Mouse (Mus musculus) frontal cortex, adult 2 months (tissue): ENCODE results near the gene Dusp21. TPM values are rescaled to one million over a fixed set of nuclear protein-coding genes. Genes with fewer than 3 reads are reported as not detected.
A peak's percentile ranks its signal among the peaks of the same experiment; 100 is the strongest.

Experiments
- DNase-seq, 2 experiments: peaks; one replicate each; pipeline ENCODE4 v3.0.0; 2022; ENCODE audit warnings: low spot score in 1 of 2; ENCODE audit errors: extremely low spot score in 1 of 2
- polyA plus RNA-seq: library from polyadenylated mRNA; depleted of rRNA; stranded (reverse); fragments of >200 nt; gene quantifications from 2 replicates; pipeline ENCODE4 v1.2.3, GENCODE M21; 2012; rRNA removed

The Dusp21 gene
- polyA plus RNA-seq: not detected in 2 replicates

- DNase-seq: no peak
Observed at GRCm38 (mm10) chrX:18145557-18145956, at the start of gene Dusp21. Gene Dusp21, plus strand, starts transcription at chrX:18145857.

GRCm38 (mm10) chrX:18160734-18161442 is 15.2 kb downstream of the Dusp21 start:
- no peak for DNase-seq

- DNase-seq: no peak
Observed at GRCm38 (mm10) chrX:18161796-18162191, 16.1 kb downstream of the Dusp21 start.

- DNase-seq: peak; percentile 97 to 100
Observed at GRCm38 (mm10) chrX:18162192-18162857, 16.7 kb downstream of the Dusp21 start, which contains the start of gene Kdm6a. Gene Kdm6a, plus strand, starts transcription at chrX:18162575.

GRCm38 (mm10) chrX:18162861-18163731 is 17.4 kb downstream of the Dusp21 start:
- DNase-seq: peak; percentile 4 to 63

- DNase-seq: peak in 1 of 2 experiments; percentile 17
Observed at GRCm38 (mm10) chrX:18163917-18164624, 18.4 kb downstream of the Dusp21 start.

GRCm38 (mm10) chrX:18165121-18165520 is 19.5 kb downstream of the Dusp21 start:
- no peak for DNase-seq

- DNase-seq: peak in 1 of 2 experiments; percentile 10
Observed at GRCm38 (mm10) chrX:18166961-18167360, 21.3 kb downstream of the Dusp21 start.

- DNase-seq: no peak
Observed at GRCm38 (mm10) chrX:18168940-18169339, 23.3 kb downstream of the Dusp21 start.

GRCm38 (mm10) chrX:18174831-18175230 is 29.2 kb downstream of the Dusp21 start:
- DNase-seq: no peak

- no peak for DNase-seq
Observed at GRCm38 (mm10) chrX:18177803-18178202, 32.1 kb downstream of the Dusp21 start.

GRCm38 (mm10) chrX:18179492-18179891 is 33.8 kb downstream of the Dusp21 start:
- no peak for DNase-seq

- DNase-seq: no peak
Observed at GRCm38 (mm10) chrX:18187203-18187602, 41.5 kb downstream of the Dusp21 start.

GRCm38 (mm10) chrX:18188293-18188692 is 42.6 kb downstream of the Dusp21 start:
- DNase-seq: no peak

Other genes with a start within 250 kb of the Dusp21 start
- gene Kdm6a, start 16.7 kb downstream of the Dusp21 start, polyA plus RNA-seq: 25.2 and 26.8 TPM in 2 replicates